ENCODE assay signal across 8 mouse cellular contexts in the genomic region with DNA sequence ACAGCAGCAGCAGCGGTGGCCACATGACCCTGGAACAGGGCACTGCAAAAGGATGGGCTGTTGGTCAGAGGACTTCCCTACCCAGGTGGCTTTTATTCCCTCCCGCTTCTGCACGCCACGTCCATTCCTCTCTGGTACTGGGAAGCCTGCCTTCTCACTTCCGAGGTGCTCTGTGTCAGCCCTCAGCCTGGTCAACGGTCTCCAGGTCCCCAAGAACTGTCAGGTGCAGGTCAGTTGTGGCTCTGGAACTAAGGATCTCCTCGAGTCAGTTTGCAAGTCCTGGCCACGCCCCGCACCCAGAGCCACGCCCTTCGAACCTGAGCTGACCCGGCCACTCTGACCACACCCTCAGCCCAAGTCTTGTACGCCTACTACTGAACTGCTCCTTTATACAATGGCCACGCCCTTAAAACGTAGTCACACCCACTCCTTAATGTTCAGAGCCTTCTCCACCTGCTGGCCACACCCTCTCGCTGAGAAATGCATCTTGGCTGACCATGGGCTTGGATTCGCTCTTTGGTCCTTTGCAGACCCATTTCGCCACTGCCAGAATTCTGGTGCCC. TPM values are rescaled to one million over a fixed set of nuclear protein-coding genes. Genes with fewer than 3 reads are reported as not detected.
A peak's percentile ranks its signal among the peaks of the same experiment; 100 is the strongest.
DNase-seq lines count a peak whose midpoint lies in the region; ATAC-seq and TF ChIP-seq lines count a peak whose summit lies in the region.

No protein-coding gene starts in this region.

- peak; percentile 14 for DNase-seq in neural tube, embryonic 10.5 days (ENCODE audit: extremely low spot score, low spot score)
- DNase-seq in lung, adult 2 months, result peak; percentile 25
- DNase-seq in T-cell, adult 2 months (ENCODE audit: low spot score), result no peak
- no peak for DNase-seq in thymus, adult 18-20 months

- H3K9me3 ChIP-seq in neural tube, embryonic 15.5 days (replicated peaks), result no peaks in the 10 kb centered on the region
- H3K9me3 ChIP-seq in intestine, embryonic 16.5 days (ENCODE audit: control insufficient read depth, low read length), result no peaks in the 10 kb centered on the region
- no peaks in the 10 kb centered on the region for H3K9me3 ChIP-seq in forebrain, embryonic 12.5 days

- 11% methylated on average over 18 of the region's 18 CpGs for WGBS in neural tube, embryonic 15.5 days
- WGBS in intestine, embryonic 16.5 days, result 9% methylated on average over 18 of the region's 18 CpGs
- WGBS in lung, adult 2 months, result 13% methylated on average over 18 of the region's 18 CpGs
- 12% methylated on average over 18 of the region's 18 CpGs for WGBS in forebrain, embryonic 12.5 days

- H3K27ac ChIP-seq in neural tube, embryonic 15.5 days (replicated peaks), result no peak overlapping the region
- no peak overlapping the region for H3K27ac ChIP-seq in intestine, embryonic 16.5 days (ENCODE audit: low read length)
- H3K27ac ChIP-seq in testis, adult 2 months (ENCODE audit: control insufficient read depth, insufficient read depth, low read depth, low read length), result peak overlapping the region; percentile 96
- no peak overlapping the region for H3K27ac ChIP-seq in forebrain, embryonic 12.5 days

- H3K27me3 ChIP-seq in neural tube, embryonic 15.5 days (replicated peaks), result 0 out of 2 replicates have a peak, but pooled peaks cover 7% of the 10 kb centered on the region
- H3K27me3 ChIP-seq in intestine, embryonic 16.5 days (replicated peaks; ENCODE audit: control insufficient read depth, insufficient read depth, low read length), result no peaks in the 10 kb centered on the region
- no peaks in the 10 kb centered on the region for H3K27me3 ChIP-seq in testis, adult 2 months (ENCODE audit: control insufficient read depth, insufficient read depth, low read length)
- H3K27me3 ChIP-seq in forebrain, embryonic 12.5 days, result 0 out of 2 replicates have a peak, but pooled peaks cover 7% of the 10 kb centered on the region

- no peak for ATAC-seq in neural tube, embryonic 15.5 days (ENCODE audit: low FRiP score)
- ATAC-seq in intestine, embryonic 16.5 days, result peak; percentile 96
- no peak for ATAC-seq in forebrain, embryonic 12.5 days (ENCODE audit: low FRiP score)

- H3K9ac ChIP-seq in neural tube, embryonic 15.5 days (replicated peaks), result no peak overlapping the region
- H3K9ac ChIP-seq in intestine, embryonic 16.5 days (ENCODE audit: low read depth, low read length), result no peak overlapping the region
- H3K9ac ChIP-seq in forebrain, embryonic 12.5 days, result no peak overlapping the region

- no peak for TF ChIP-seq POLR2A in lung, adult 2 months (IDR thresholded peaks at IDR 0.05; ENCODE audit: borderline replicate concordance, extremely low read depth, low read depth, low read length)
- peak; percentile 90 for TF ChIP-seq POLR2A in testis, adult 2 months (IDR thresholded peaks at IDR 0.05; ENCODE audit: control insufficient read depth, low read depth, low read length)

- H3K36me3 ChIP-seq in neural tube, embryonic 15.5 days, result no peaks in the 10 kb centered on the region
- no peaks in the 10 kb centered on the region for H3K36me3 ChIP-seq in intestine, embryonic 16.5 days (ENCODE audit: control insufficient read depth, insufficient read depth, low read length)
- no peaks in the 10 kb centered on the region for H3K36me3 ChIP-seq in testis, adult 2 months (ENCODE audit: control insufficient read depth, insufficient read depth, low read length)
- no peaks in the 10 kb centered on the region for H3K36me3 ChIP-seq in forebrain, embryonic 12.5 days (replicated peaks)

- H3K4me1 ChIP-seq in neural tube, embryonic 15.5 days, result no peaks in the 10 kb centered on the region; the same call in 1 of the 2 replicates
- no peaks in the 10 kb centered on the region; the same call in 1 of the 2 replicates for H3K4me1 ChIP-seq in intestine, embryonic 16.5 days (ENCODE audit: control insufficient read depth, insufficient read depth, low read length)
- peaks cover 6% of the 10 kb centered on the region for H3K4me1 ChIP-seq in lung, adult 2 months (ENCODE audit: control insufficient read depth, insufficient read depth, low read length)
- peaks cover 15% of the 10 kb centered on the region for H3K4me1 ChIP-seq in testis, adult 2 months (ENCODE audit: control insufficient read depth, insufficient read depth, low read length)
- no peaks in the 10 kb centered on the region for H3K4me1 ChIP-seq in forebrain, embryonic 12.5 days

- TF ChIP-seq CTCF in lung, adult 2 months (IDR thresholded peaks at IDR 0.05; ENCODE audit: insufficient read depth, low read length), result no peak
- TF ChIP-seq CTCF in testis, adult 2 months (IDR thresholded peaks at IDR 0.05; ENCODE audit: control insufficient read depth, insufficient read depth, insufficient replicate concordance, low read depth, low read length), result no peak

- H3K4me2 ChIP-seq in neural tube, embryonic 15.5 days, result no peak overlapping the region
- H3K4me2 ChIP-seq in intestine, embryonic 16.5 days (ENCODE audit: low read depth, low read length), result peak overlapping the region; percentile 32
- H3K4me2 ChIP-seq in forebrain, embryonic 12.5 days, result no peak overlapping the region

- no peak overlapping the region for H3K4me3 ChIP-seq in neural tube, embryonic 15.5 days (replicated peaks)
- H3K4me3 ChIP-seq in intestine, embryonic 16.5 days (ENCODE audit: low read length), result no peak overlapping the region
- peak overlapping the region; percentile 36 for H3K4me3 ChIP-seq in lung, adult 2 months (replicated peaks; ENCODE audit: extremely low read depth, low read depth, low read length)
- peak overlapping the region; percentile 82 for H3K4me3 ChIP-seq in testis, adult 2 months (ENCODE audit: control insufficient read depth, low read depth, low read length)
- H3K4me3 ChIP-seq in forebrain, embryonic 12.5 days (replicated peaks), result no peak overlapping the region

RNA-seq across cellular contexts. Expression of a gene that starts 15.0 kb away (rescaled TPM):
- polyA plus RNA-seq in neural tube, embryonic 15.5 days (2015; fragmentation: Nextera tagmentation; extraction: Ambion mirVana), result 12.7 and 13.1 TPM in 2 replicates
- polyA plus RNA-seq in intestine, embryonic 16.5 days (2015; fragmentation: Nextera tagmentation; extraction: Ambion mirVana), result 5.0 and 5.6 TPM in 2 replicates
- 3.2 and 4.8 TPM in 2 replicates for polyA plus RNA-seq in lung, adult 2 months (2012; rRNA removed)
- polyA plus RNA-seq in testis, adult 2 months (2012; rRNA removed), result 1.6 and 1.9 TPM in 2 replicates
- 17.5 and 17.9 TPM in 2 replicates for polyA plus RNA-seq in forebrain, embryonic 12.5 days (2016; fragmentation: Nextera tagmentation; extraction: Ambion mirVana)

RNA-seq across cellular contexts. Expression of a gene that starts 15.2 kb away (rescaled TPM):
- not detected in 2 replicates for polyA plus RNA-seq in neural tube, embryonic 15.5 days (2015; fragmentation: Nextera tagmentation; extraction: Ambion mirVana)
- polyA plus RNA-seq in intestine, embryonic 16.5 days (2015; fragmentation: Nextera tagmentation; extraction: Ambion mirVana), result not detected in 2 replicates
- not detected in 2 replicates for polyA plus RNA-seq in lung, adult 2 months (2012; rRNA removed)
- polyA plus RNA-seq in testis, adult 2 months (2012; rRNA removed), result 28.6 and 30.2 TPM in 2 replicates
- polyA plus RNA-seq in forebrain, embryonic 12.5 days (2016; fragmentation: Nextera tagmentation; extraction: Ambion mirVana), result not detected in 2 replicates

RNA-seq across cellular contexts. Expression of a gene that starts 18.2 kb away (rescaled TPM):
- polyA plus RNA-seq in neural tube, embryonic 15.5 days (2015; fragmentation: Nextera tagmentation; extraction: Ambion mirVana), result 0.10 TPM in 1 of 2 replicates, not detected in the other
- polyA plus RNA-seq in intestine, embryonic 16.5 days (2015; fragmentation: Nextera tagmentation; extraction: Ambion mirVana), result not detected in 2 replicates
- not detected in 2 replicates for polyA plus RNA-seq in lung, adult 2 months (2012; rRNA removed)
- polyA plus RNA-seq in testis, adult 2 months (2012; rRNA removed), result not detected in 2 replicates
- 0.05 TPM in 1 of 2 replicates, not detected in the other for polyA plus RNA-seq in forebrain, embryonic 12.5 days (2016; fragmentation: Nextera tagmentation; extraction: Ambion mirVana)

RNA-seq across cellular contexts. Expression of a gene that starts 52.8 kb away (rescaled TPM):
- 26.6 and 29.6 TPM in 2 replicates for polyA plus RNA-seq in neural tube, embryonic 15.5 days (2015; fragmentation: Nextera tagmentation; extraction: Ambion mirVana)
- polyA plus RNA-seq in intestine, embryonic 16.5 days (2015; fragmentation: Nextera tagmentation; extraction: Ambion mirVana), result 26.5 and 28.4 TPM in 2 replicates
- 27.7 and 29.8 TPM in 2 replicates for polyA plus RNA-seq in lung, adult 2 months (2012; rRNA removed)
- polyA plus RNA-seq in testis, adult 2 months (2012; rRNA removed), result 58.3 and 60.4 TPM in 2 replicates
- polyA plus RNA-seq in forebrain, embryonic 12.5 days (2016; fragmentation: Nextera tagmentation; extraction: Ambion mirVana), result 52.3 and 54.8 TPM in 2 replicates

Comparison
In these comparisons a context has a peak if more than half of its experiments do, and no peak if none do; other contexts are left out.
1. DNase-seq: peak in neural tube, embryonic 10.5 days (single experiment) and lung, adult 2 months (single experiment); none in T-cell, adult 2 months (single experiment) and thymus, adult 18-20 months (0 of 2).
2. H3K4me3 ChIP-seq: peak in lung, adult 2 months (single experiment) and testis, adult 2 months (single experiment); none in neural tube, embryonic 15.5 days (single experiment), intestine, embryonic 16.5 days (single experiment) and forebrain, embryonic 12.5 days (single experiment).
3. RNA of a gene that starts 15.2 kb away (polyA plus RNA-seq): 28.6 to 30.2 TPM in testis, adult 2 months; not detected in neural tube, embryonic 15.5 days, not detected in intestine, embryonic 16.5 days, not detected in lung, adult 2 months and not detected in forebrain, embryonic 12.5 days; every median in the first group is over 10 times any median in the second.